Mouse (Mus musculus): ENCODE data around the gene Omt2b. TPM values are rescaled to one million over a fixed set of nuclear protein-coding genes. Genes with fewer than 3 reads are reported as not detected.

Omt2b gene
- total RNA-seq, 2 experiments from 2014 or later, result not detected

Other genes with a start within 250 kb of the Omt2b start
- 10 to 100 TPM; 54.2 to 55.2 TPM for gene Fbxo9, start 218.5 kb upstream of the Omt2b start, total RNA-seq (2021)
- gene Ick, start 218.4 kb upstream of the Omt2b start, total RNA-seq (2021), result 10 to 100 TPM; 15.5 to 20.6 TPM
- 10 to 100 TPM in 1 of 2 experiments, 1 to 10 TPM in 1; 9.9 to 10.6 TPM for gene Gsta4, start 144.8 kb upstream of the Omt2b start, total RNA-seq (2021)
- gene Gsta1, start 96.9 kb upstream of the Omt2b start, total RNA-seq (2021), result not detected
- not detected for gene Gm3776, start 70.5 kb upstream of the Omt2b start, total RNA-seq (2021)
- not detected for gene Gm10639, start 37.7 kb upstream of the Omt2b start, total RNA-seq (2021)
- gene Omt2a, start 12.8 kb upstream of the Omt2b start, total RNA-seq (2021), result not detected
- not detected for gene Gsta2, start 28.2 kb downstream of the Omt2b start, total RNA-seq (2021)
- gene Dppa5a, start 40.6 kb downstream of the Omt2b start, total RNA-seq (2021), result not detected
- gene Ooep, start 51.1 kb downstream of the Omt2b start, total RNA-seq (2021), result under 1 TPM in 1 of 2 experiments, not detected in 1; 0.12 TPM
- not detected for gene Ddx43, start 68.2 kb downstream of the Omt2b start, total RNA-seq (2021)
- 1 to 10 TPM in 1 of 2 experiments, under 1 TPM in 1; 0.96 to 1.2 TPM for gene Cgas, start 115.6 kb downstream of the Omt2b start, total RNA-seq (2021)
- gene Mto1, start 120.6 kb downstream of the Omt2b start, total RNA-seq (2021), result 10 to 100 TPM; 15.3 to 16.4 TPM
- gene Gm17324, start 121.2 kb downstream of the Omt2b start, total RNA-seq (2021), result not detected
- 1,000 to 10,000 TPM; 2,370 to 3,141 TPM for gene Eef1a1, start 161.6 kb downstream of the Omt2b start, total RNA-seq (2021)